Mouse (Mus musculus) kidney, embryonic 16.5 days (tissue): Measurements from ENCODE around the gene Dtnbp1. TPM values are rescaled to one million over a fixed set of nuclear protein-coding genes. Genes with fewer than 3 reads are reported as not detected.

ENCODE experiments used
- ATAC-seq: fragments of 200-750 bp; cut with Nextera tagmentation; 2 replicates; pipeline ENCODE4 v1.8.0; 2017; ENCODE audit warnings: moderate TSS enrichment; ENCODE audit not compliant: low FRiP score, low TSS enrichment
- H3K27ac ChIP-seq: fragments of 300-500 bp; sonication (generic); 2 replicates; pipeline ENCODE4 v1.5.1; 2014; ENCODE audit warnings: low read length
- H3K27me3 ChIP-seq: fragments of 300-500 bp; sonication (generic); 2 replicates; pipeline ENCODE4 v1.6.1; 2014; ENCODE audit warnings: low read length, control low read depth, mixed read lengths; ENCODE audit not compliant: insufficient read depth
- H3K36me3 ChIP-seq: fragments of 300-500 bp; sonication (generic); 2 replicates; pipeline ENCODE4 v1.6.1; 2014; ENCODE audit warnings: low read length, control low read depth, mixed read lengths; ENCODE audit not compliant: insufficient read depth
- H3K4me1 ChIP-seq: fragments of 300-500 bp; sonication (generic); 2 replicates; pipeline ENCODE4 v1.6.1; 2014; ENCODE audit warnings: low read length, control low read depth, mixed read lengths; ENCODE audit not compliant: insufficient read depth
- H3K4me2 ChIP-seq: fragments of 300-500 bp; sonication (generic); replicated peaks from 2 replicates; pipeline ENCODE4 v1.6.1; 2014; ENCODE audit warnings: low read depth, low read length
- H3K4me3 ChIP-seq: fragments of 300-500 bp; sonication (generic); 2 replicates; pipeline ENCODE4 v1.5.1; 2014; ENCODE audit warnings: mild to moderate bottlenecking, low read length
- H3K9ac ChIP-seq: fragments of 300-500 bp; sonication (generic); replicated peaks from 2 replicates; pipeline ENCODE4 v1.6.1; 2014; ENCODE audit warnings: low read length
- H3K9me3 ChIP-seq: fragments of 300-500 bp; sonication (generic); 2 replicates; pipeline ENCODE4 v1.6.1; 2016; ENCODE audit warnings: low read length, control low read depth
- WGBS: fragments of 180-500 bp; shearing (Covaris S2); extraction: QIAGEN DNeasy Blood & Tissue Kit; methylation state at CpG from one replicate; pipeline ENCODE4 v1.1.7; 2014; 5-methylcytosine and 5-hydroxymethylcytosine counted together
- polyA plus RNA-seq: library from polyadenylated mRNA; unstranded; fragments of >200 nt; fragmentation: Nextera tagmentation; extraction: Ambion mirVana; gene quantifications from 2 replicates; pipeline ENCODE4 v1.2.1, GENCODE M21; 2015

Dtnbp1 gene
- polyA plus RNA-seq, 1 experiment from 2014 or later: 81.8 TPM

- Histone ChIP-seq H3K9ac (no peak overlapping the region), H3K4me3 (no peak overlapping the region), H3K27me3 (no peaks in the 10 kb centered on the region), H3K4me2 (no peak overlapping the region), H3K27ac (no peak overlapping the region), H3K36me3 (no peaks in the 10 kb centered on the region), H3K4me1 (peaks cover 29% of the 10 kb centered on the region), H3K9me3 (no peaks in the 10 kb centered on the region)
- 47% methylated on average over 5 of the region's 5 CpGs for WGBS
- no peak for ATAC-seq
Measured at GRCm38 (mm10) chr13:45004987-45005592, 3.1 kb upstream of the Dtnbp1 start.

- WGBS: 61% methylated on average over 5 of the region's 5 CpGs
- Histone ChIP-seq H3K27me3 (no peaks in the 10 kb centered on the region), H3K4me3 (no peak overlapping the region), H3K9me3 (no peaks in the 10 kb centered on the region), H3K4me1 (peaks cover 31% of the 10 kb centered on the region), H3K36me3 (peaks cover 7% of the 10 kb centered on the region; the same call in 1 of the 2 replicates), H3K27ac (no peak overlapping the region), H3K4me2 (no peak overlapping the region), H3K9ac (no peak overlapping the region)
- no peak for ATAC-seq
Measured at GRCm38 (mm10) chr13:45003026-45003425, 1.1 kb upstream of the Dtnbp1 start.

DNA sequence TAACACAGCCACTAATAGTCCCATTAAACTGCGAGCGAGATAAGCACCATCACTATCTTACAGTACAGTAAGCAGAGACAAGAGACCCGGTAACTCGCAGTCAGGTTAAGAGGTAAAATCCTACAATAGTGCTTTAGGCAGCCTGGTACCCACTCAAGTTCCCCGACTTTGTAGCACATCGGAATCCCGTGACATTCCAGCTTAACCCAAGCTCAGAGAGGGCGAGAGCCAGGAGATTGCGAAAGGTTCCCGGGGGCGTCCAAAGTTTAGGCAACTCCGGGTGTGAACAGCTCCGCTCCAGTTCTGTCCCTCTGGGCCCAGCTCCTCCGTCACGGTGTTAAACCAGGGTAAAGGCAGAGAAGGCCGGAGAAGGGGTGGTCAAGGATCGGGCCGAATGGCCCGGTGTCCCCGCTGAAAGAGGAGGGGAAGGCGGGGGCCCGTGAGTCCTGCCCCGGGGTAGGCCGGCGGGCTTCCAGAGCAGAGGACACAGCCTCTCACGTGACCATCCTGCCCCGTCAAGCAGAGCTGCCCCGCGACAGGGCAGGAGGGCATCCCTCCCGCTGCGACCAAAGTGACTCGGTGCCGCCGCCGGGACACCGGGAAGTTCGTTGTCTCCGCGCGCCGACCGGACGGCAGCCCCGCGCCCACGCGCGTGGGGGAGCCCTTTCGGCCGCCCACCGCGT lies 578 bp downstream of the Dtnbp1 start:
- under 1% methylated on average over 47 of the region's 52 CpGs for WGBS
- peak overlapping the region; percentile 84 for H3K4me3 ChIP-seq

DNA sequence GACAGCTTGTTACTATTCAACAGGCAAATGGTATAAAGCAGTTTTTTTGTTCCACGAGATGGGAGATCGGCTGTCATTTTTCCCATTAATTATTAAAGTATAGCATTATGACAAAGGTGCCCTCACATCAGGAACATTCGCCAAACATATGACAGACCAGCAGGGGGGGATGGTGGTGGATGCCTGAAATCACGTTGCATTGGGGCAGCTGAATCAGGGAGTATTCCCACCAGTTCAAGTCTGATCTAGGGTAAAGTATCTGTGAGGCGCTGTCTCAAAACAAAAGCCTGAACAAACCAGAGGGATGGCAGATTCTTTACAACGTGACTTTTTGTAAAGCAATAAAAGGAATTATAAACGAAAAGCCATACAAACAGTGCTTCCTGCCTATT lies 1.1 kb downstream of the Dtnbp1 start:
- Histone ChIP-seq H3K9me3 (no peaks in the 10 kb centered on the region), H3K27ac (peak overlapping the region; percentile 89), H3K36me3 (peaks cover 7% of the 10 kb centered on the region; the same call in 1 of the 2 replicates), H3K4me3 (peak overlapping the region; percentile 84), H3K4me2 (peak overlapping the region; percentile 85), H3K9ac (peak overlapping the region; percentile 96), H3K4me1 (peaks cover 22% of the 10 kb centered on the region), H3K27me3 (no peaks in the 10 kb centered on the region)
- ATAC-seq: no peak
- WGBS: 15% methylated on average over 7 of the region's 7 CpGs

More for the DNA sequence above, 578 bp downstream of the Dtnbp1 start:
- peak overlapping the region; percentile 96 for H3K9ac ChIP-seq
- H3K27me3 ChIP-seq: no peaks in the 10 kb centered on the region
- peak overlapping the region; percentile 89 for H3K27ac ChIP-seq
- peaks cover 7% of the 10 kb centered on the region; the same call in 1 of the 2 replicates for H3K36me3 ChIP-seq
- peaks cover 25% of the 10 kb centered on the region for H3K4me1 ChIP-seq
- ATAC-seq: peak; percentile 81
- no peaks in the 10 kb centered on the region for H3K9me3 ChIP-seq
- peak overlapping the region; percentile 85 for H3K4me2 ChIP-seq

DNA sequence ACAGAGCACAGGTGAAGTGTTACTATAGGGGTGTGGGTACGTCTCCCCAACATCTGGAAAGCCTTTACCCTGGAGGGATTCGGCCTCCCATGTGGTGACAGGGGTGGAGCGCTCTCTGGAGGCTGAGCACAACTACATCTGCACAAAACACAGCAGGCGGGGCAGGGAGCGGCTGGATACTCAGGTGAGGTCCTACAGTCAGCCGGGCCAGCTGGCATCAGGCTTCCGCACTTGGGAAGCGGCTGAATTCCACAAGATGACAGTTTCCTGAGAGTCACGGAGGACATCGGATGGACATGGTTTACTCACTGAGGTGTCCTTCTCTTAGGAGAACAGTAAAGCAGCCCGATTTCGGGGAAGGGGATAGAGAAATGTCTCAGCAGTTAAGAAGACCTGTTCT lies 2.7 kb downstream of the Dtnbp1 start:
- Histone ChIP-seq H3K9me3 (no peaks in the 10 kb centered on the region), H3K27me3 (no peaks in the 10 kb centered on the region), H3K4me2 (no peak overlapping the region), H3K27ac (no peak overlapping the region), H3K36me3 (peaks cover 7% of the 10 kb centered on the region; the same call in 1 of the 2 replicates), H3K9ac (no peak overlapping the region), H3K4me1 (peaks cover 21% of the 10 kb centered on the region), H3K4me3 (no peak overlapping the region)
- no peak for ATAC-seq
- 94% methylated on average over 12 of the region's 12 CpGs for WGBS

GRCm38 (mm10) chr13:44996339-44996738 lies 5.6 kb downstream of the Dtnbp1 start:
- H3K4me1 ChIP-seq: peaks cover 10% of the 10 kb centered on the region; the same call in 1 of the 2 replicates
- ATAC-seq: no peak
- H3K27me3 ChIP-seq: no peaks in the 10 kb centered on the region
- peaks cover 7% of the 10 kb centered on the region; the same call in 1 of the 2 replicates for H3K36me3 ChIP-seq
- 86% methylated on average over 5 of the region's 5 CpGs for WGBS
- no peaks in the 10 kb centered on the region for H3K9me3 ChIP-seq
- no peak overlapping the region for H3K4me3 ChIP-seq
- H3K4me2 ChIP-seq: no peak overlapping the region
- no peak overlapping the region for H3K9ac ChIP-seq
- H3K27ac ChIP-seq: no peak overlapping the region

- Histone ChIP-seq H3K27me3 (no peaks in the 10 kb centered on the region), H3K36me3 (0 out of 2 replicates have a peak, but pooled peaks cover 4% of the 10 kb centered on the region), H3K9me3 (no peaks in the 10 kb centered on the region), H3K4me1 (no peaks in the 10 kb centered on the region), H3K4me2 (no peak overlapping the region), H3K9ac (no peak overlapping the region), H3K27ac (no peak overlapping the region), H3K4me3 (no peak overlapping the region)
- ATAC-seq: no peak
- WGBS: 81% methylated on average over 10 of the region's 10 CpGs
Measured at GRCm38 (mm10) chr13:44992550-44993205, 9.3 kb downstream of the Dtnbp1 start.

GRCm38 (mm10) chr13:44991936-44992335 lies 10.0 kb downstream of the Dtnbp1 start:
- WGBS: 82% methylated on average over 4 of the region's 4 CpGs

GRCm38 (mm10) chr13:44990073-44990682 lies 11.8 kb downstream of the Dtnbp1 start:
- Histone ChIP-seq H3K4me3 (no peak overlapping the region), H3K27me3 (no peaks in the 10 kb centered on the region), H3K36me3 (0 out of 2 replicates have a peak, but pooled peaks cover 7% of the 10 kb centered on the region), H3K4me2 (no peak overlapping the region), H3K9me3 (no peaks in the 10 kb centered on the region), H3K27ac (no peak overlapping the region), H3K9ac (no peak overlapping the region), H3K4me1 (no peaks in the 10 kb centered on the region)
- ATAC-seq: no peak
- 84% methylated on average over 7 of the region's 7 CpGs for WGBS

More at GRCm38 (mm10) chr13:44991936-44992335, 10.0 kb downstream of the Dtnbp1 start:
- no peaks in the 10 kb centered on the region for H3K27me3 ChIP-seq
- no peak overlapping the region for H3K4me3 ChIP-seq
- 0 out of 2 replicates have a peak, but pooled peaks cover 7% of the 10 kb centered on the region for H3K36me3 ChIP-seq
- ATAC-seq: no peak
- no peaks in the 10 kb centered on the region for H3K9me3 ChIP-seq
- H3K9ac ChIP-seq: no peak overlapping the region
- H3K27ac ChIP-seq: no peak overlapping the region
- H3K4me2 ChIP-seq: no peak overlapping the region
- H3K4me1 ChIP-seq: no peaks in the 10 kb centered on the region
